Mouse (Mus musculus) retina, postnatal 1 day (tissue): Measurements from ENCODE around the gene Vars.
A peak's percentile ranks its signal among the peaks of the same experiment; 100 is the strongest.
"Not testable (repeated sequence)": the region's sequence is repeated elsewhere in the genome, so short reads cannot be mapped to it uniquely, and the experiment has no call there.

Source experiments
- DNase-seq: peaks from one replicate; pipeline ENCODE4 v3.0.0-alpha.2; 2012

Vars gene

GRCm38 (mm10) chr17:34972069-34972749, 28.6 kb upstream of the Vars start, which contains the start of the genes Hspa1a and Hspa1l:
Gene Hspa1a, minus strand, starts transcription at chr17:34972156.
Gene Hspa1l, plus strand, starts transcription at chr17:34972703.
- peak; percentile 85 for DNase-seq

GRCm38 (mm10) chr17:34975581-34976492, 24.9 kb upstream of the Vars start:
- DNase-seq: no peak

- no peak for DNase-seq
Measured at GRCm38 (mm10) chr17:34977000-34977399, 23.8 kb upstream of the Vars start.

GRCm38 (mm10) chr17:34978239-34978638, 22.5 kb upstream of the Vars start:
- no peak for DNase-seq

GRCm38 (mm10) chr17:34979631-34980030, 21.2 kb upstream of the Vars start:
- DNase-seq: no peak

- peak; percentile 75 for DNase-seq
Measured at GRCm38 (mm10) chr17:34980655-34981054, 20.1 kb upstream of the Vars start.

- DNase-seq: peak; percentile 96
Measured at GRCm38 (mm10) chr17:34981690-34982180, 19.1 kb upstream of the Vars start, which contains the start of gene Lsm2. Gene Lsm2, plus strand, starts transcription at chr17:34981862.

- DNase-seq: no peak
Measured at GRCm38 (mm10) chr17:34982328-34982727, 18.5 kb upstream of the Vars start.

GRCm38 (mm10) chr17:34984218-34984617, 16.6 kb upstream of the Vars start:
- DNase-seq: peak; percentile 48

GRCm38 (mm10) chr17:34994751-34995150, 6.0 kb upstream of the Vars start:
- DNase-seq: no peak

- not testable (repeated sequence) for DNase-seq
Measured at GRCm38 (mm10) chr17:34995192-34995591, 5.6 kb upstream of the Vars start.

GRCm38 (mm10) chr17:34995927-34996326, 4.9 kb upstream of the Vars start:
- DNase-seq: not testable (repeated sequence)

- no peak for DNase-seq
Measured at GRCm38 (mm10) chr17:34996411-34997141, 4.2 kb upstream of the Vars start.

GRCm38 (mm10) chr17:34997142-34997483, 3.7 kb upstream of the Vars start:
- DNase-seq: no peak

- no peak for DNase-seq
Measured at GRCm38 (mm10) chr17:34998526-34999430, 2.0 kb upstream of the Vars start.

- peak; percentile 49 for DNase-seq
Measured at GRCm38 (mm10) chr17:34999871-35000716, 693 bp upstream of the Vars start.

- DNase-seq: no peak
Measured at GRCm38 (mm10) chr17:35001452-35002152, 815 bp downstream of the Vars start.

GRCm38 (mm10) chr17:35002153-35002865, 1.5 kb downstream of the Vars start:
- no peak for DNase-seq

- DNase-seq: no peak
Measured at GRCm38 (mm10) chr17:35003022-35003838, 2.4 kb downstream of the Vars start.
